Mouse (Mus musculus) liver, adult 2 months (tissue): Measurements from ENCODE around the gene Ergic1.

Experiments used
- CTCF ChIP-seq: fragments of 200-500 bp; IDR thresholded peaks from 2 replicates; pipeline ENCODE4 v1.5.1; 2011; ENCODE audit warnings: low read depth, low read length, control low read depth
- POLR2A ChIP-seq: fragments of 200-500 bp; IDR thresholded peaks from 2 replicates; pipeline ENCODE4 v1.6.1; 2011; ENCODE audit warnings: low read length, control low read depth; ENCODE audit not compliant: insufficient read depth; ENCODE audit errors: extremely low read depth

- no peak for TF ChIP-seq CTCF
- no peak for TF ChIP-seq POLR2A
Observed at GRCm38 (mm10) chr17:26658854-26659572, 97.7 kb downstream of the Ergic1 start.
